In the genomic region with DNA sequence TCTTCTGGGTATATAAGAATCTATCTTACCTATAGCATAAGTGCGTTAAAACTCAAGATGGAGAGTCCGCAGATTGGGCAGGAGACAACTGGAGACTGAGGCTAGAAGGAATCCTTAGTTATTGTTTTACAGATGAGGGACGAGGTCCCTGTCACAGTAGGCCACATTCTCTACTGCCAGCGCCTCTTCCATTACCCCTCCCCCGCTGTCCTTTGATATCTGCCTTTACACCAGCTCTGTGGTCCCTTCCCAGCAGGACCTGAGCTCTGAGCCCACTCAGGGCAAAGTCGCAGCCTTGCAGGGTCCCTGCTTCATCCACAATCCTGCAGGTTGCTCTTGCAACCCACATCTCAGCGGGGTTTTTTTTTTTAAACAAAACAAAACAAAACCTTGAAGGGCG, we compare ENCODE assay signal across 11 mouse cellular contexts. TPM values are rescaled to one million over a fixed set of nuclear protein-coding genes. Genes with fewer than 3 reads are reported as not detected.
DNase-seq lines count a peak whose midpoint lies in the region; ATAC-seq lines count a peak whose summit lies in the region.
"Had no signal": no experiment of that assay in that cellular context is flagged by ENCODE, and none has a peak within 500 bp of the region (broad histone marks: within the 10 kb centered on the region; RNA-seq: fewer than 3 reads in every experiment).

No protein-coding gene starts in this region.

- H3K27ac ChIP-seq in kidney, embryonic 14.5 days (ENCODE audit: low read depth, low read length), result no peak overlapping the region
- H3K27ac ChIP-seq in liver, embryonic 12.5 days, result no peak overlapping the region
- H3K27ac ChIP-seq: forebrain, embryonic 13.5 days; limb, embryonic 12.5 days had no signal

- no peaks in the 10 kb centered on the region for H3K36me3 ChIP-seq in kidney, embryonic 14.5 days (ENCODE audit: control insufficient read depth, insufficient read depth, low read length)
- no peaks in the 10 kb centered on the region for H3K36me3 ChIP-seq in liver, embryonic 12.5 days
- H3K36me3 ChIP-seq: limb, embryonic 12.5 days had no signal

- H3K4me1 ChIP-seq in kidney, embryonic 14.5 days (ENCODE audit: control insufficient read depth, insufficient read depth, low read length), result peaks cover 14% of the 10 kb centered on the region
- H3K4me1 ChIP-seq in liver, embryonic 12.5 days, result peaks cover 33% of the 10 kb centered on the region

- H3K9me3 ChIP-seq in kidney, embryonic 14.5 days (ENCODE audit: control insufficient read depth, low read length), result no peaks in the 10 kb centered on the region
- no peaks in the 10 kb centered on the region for H3K9me3 ChIP-seq in liver, embryonic 12.5 days (replicated peaks)
- H3K9me3 ChIP-seq: forebrain, embryonic 13.5 days; limb, embryonic 12.5 days had no signal

- 5% methylated on average over 8 of the region's 8 CpGs for WGBS in kidney, embryonic 14.5 days
- WGBS in liver, embryonic 12.5 days (ENCODE audit: insufficient replicate concordance), result 11% methylated on average over 8 of the region's 8 CpGs

- H3K4me2 ChIP-seq in kidney, embryonic 14.5 days (replicated peaks; ENCODE audit: low read depth, low read length), result peak overlapping the region; percentile 43; the same call in 1 of the 2 replicates
- H3K4me2 ChIP-seq in liver, embryonic 12.5 days, result peak overlapping the region; percentile 53

- H3K9ac ChIP-seq in kidney, embryonic 14.5 days (ENCODE audit: low read depth, low read length), result 0 out of 2 replicates have a peak overlapping the region, but pooled peaks have one; percentile 18
- no peak overlapping the region for H3K9ac ChIP-seq in liver, embryonic 12.5 days
- H3K9ac ChIP-seq: forebrain, embryonic 13.5 days had no signal

- peak overlapping the region; percentile 33; the same call in 1 of the 2 replicates for H3K4me3 ChIP-seq in kidney, embryonic 14.5 days (ENCODE audit: low read length)
- H3K4me3 ChIP-seq in liver, embryonic 12.5 days, result peak overlapping the region; percentile 32; the same call in 1 of the 2 replicates

- peaks cover 95% of the 10 kb centered on the region for H3K27me3 ChIP-seq in kidney, embryonic 14.5 days (ENCODE audit: control insufficient read depth, insufficient read depth, low read length)
- H3K27me3 ChIP-seq in liver, embryonic 12.5 days (replicated peaks), result peaks cover 100% of the 10 kb centered on the region

- ATAC-seq in kidney, embryonic 14.5 days (ENCODE audit: low FRiP score, low TSS enrichment), result no peak
- ATAC-seq in liver, embryonic 12.5 days, result no peak
- ATAC-seq: forebrain, embryonic 13.5 days had no signal

- DNase-seq in kidney, adult 8-10 months, result no peak
- peak; percentile 58 for DNase-seq in ES-CJ7 (ENCODE audit: low read depth, low spot score)
- peak; percentile 62 for DNase-seq in ZHBTc4 (ENCODE audit: low read depth, low spot score)
- DNase-seq in frontal cortex, postnatal 36 days (ENCODE audit: low spot score in 2 of 2), result no peak
- no peak for DNase-seq in Muller cell, postnatal 12 days (ENCODE audit: inconsistent ontology term)
- DNase-seq: cerebellum, postnatal 36 days had no signal

RNA-seq across cellular contexts. Expression of a gene that starts 1.9 kb away (rescaled TPM):
- not detected in 2 replicates for polyA plus RNA-seq in kidney, embryonic 14.5 days (2014; fragmentation: Nextera tagmentation; extraction: Ambion mirVana)
- 0.11 and 0.42 TPM in 2 replicates for polyA plus RNA-seq in liver, embryonic 12.5 days (2016; fragmentation: Nextera tagmentation; extraction: Ambion mirVana)
- polyA plus RNA-seq: forebrain, embryonic 13.5 days; neural tube, embryonic 14.5 days had no signal

RNA-seq across cellular contexts. Expression of a gene that starts 9.4 kb away (rescaled TPM):
- 36.7 and 51.2 TPM in 2 replicates for polyA plus RNA-seq in kidney, embryonic 14.5 days (2014; fragmentation: Nextera tagmentation; extraction: Ambion mirVana)
- 20.8 and 23.3 TPM in 2 replicates for polyA plus RNA-seq in liver, embryonic 12.5 days (2016; fragmentation: Nextera tagmentation; extraction: Ambion mirVana)

RNA-seq across cellular contexts. Expression of a gene that starts 10.6 kb away (rescaled TPM):
- polyA plus RNA-seq in kidney, embryonic 14.5 days (2014; fragmentation: Nextera tagmentation; extraction: Ambion mirVana), result 1.9 and 2.6 TPM in 2 replicates
- 5.0 and 5.4 TPM in 2 replicates for polyA plus RNA-seq in liver, embryonic 12.5 days (2016; fragmentation: Nextera tagmentation; extraction: Ambion mirVana)

RNA-seq across cellular contexts. Expression of a gene that starts 13.1 kb away (rescaled TPM):
- polyA plus RNA-seq in kidney, embryonic 14.5 days (2014; fragmentation: Nextera tagmentation; extraction: Ambion mirVana), result 51.1 and 64.9 TPM in 2 replicates
- polyA plus RNA-seq in liver, embryonic 12.5 days (2016; fragmentation: Nextera tagmentation; extraction: Ambion mirVana), result 147 and 154 TPM in 2 replicates

RNA-seq across cellular contexts. Expression of a gene that starts 13.9 kb away (rescaled TPM):
- 144 and 156 TPM in 2 replicates for polyA plus RNA-seq in kidney, embryonic 14.5 days (2014; fragmentation: Nextera tagmentation; extraction: Ambion mirVana)
- polyA plus RNA-seq in liver, embryonic 12.5 days (2016; fragmentation: Nextera tagmentation; extraction: Ambion mirVana), result 215 and 233 TPM in 2 replicates

Comparison
In these comparisons a context has a peak if more than half of its experiments do, and no peak if none do; other contexts are left out.
1. DNase-seq: peak in ES-CJ7 (single experiment) and ZHBTc4 (single experiment); none in kidney, adult 8-10 months (0 of 2), frontal cortex, postnatal 36 days (0 of 2) and Muller cell, postnatal 12 days (single experiment).